Mouse (Mus musculus): ENCODE data around the gene Pkd1. TPM values are rescaled to one million over a fixed set of nuclear protein-coding genes. Genes with fewer than 3 reads are reported as not detected.

The Pkd1 gene
- polyA plus RNA-seq, 1 experiment from 2014 or later: 20.5 TPM

GRCm38 (mm10) chr17:24558600-24559099 is 9.0 kb downstream of the Pkd1 start:
- H3K9me3 ChIP-seq (replicated peaks): no peaks in the 10 kb centered on the region
- 26% methylated on average over 4 of the region's 4 CpGs for WGBS
- peaks cover 26% of the 10 kb centered on the region for H3K4me1 ChIP-seq
- H3K27ac ChIP-seq: peak overlapping the region; percentile 88
- ATAC-seq (ENCODE audit: low FRiP score): peak; percentile 62; the same call in 1 of the 2 replicates
- H3K9ac ChIP-seq: no peak overlapping the region
- no peak overlapping the region for H3K4me3 ChIP-seq
- no peaks in the 10 kb centered on the region for H3K27me3 ChIP-seq
- no peak overlapping the region; the same call in 1 of the 2 replicates for H3K4me2 ChIP-seq (replicated peaks)
- no peaks in the 10 kb centered on the region for H3K36me3 ChIP-seq

DNA sequence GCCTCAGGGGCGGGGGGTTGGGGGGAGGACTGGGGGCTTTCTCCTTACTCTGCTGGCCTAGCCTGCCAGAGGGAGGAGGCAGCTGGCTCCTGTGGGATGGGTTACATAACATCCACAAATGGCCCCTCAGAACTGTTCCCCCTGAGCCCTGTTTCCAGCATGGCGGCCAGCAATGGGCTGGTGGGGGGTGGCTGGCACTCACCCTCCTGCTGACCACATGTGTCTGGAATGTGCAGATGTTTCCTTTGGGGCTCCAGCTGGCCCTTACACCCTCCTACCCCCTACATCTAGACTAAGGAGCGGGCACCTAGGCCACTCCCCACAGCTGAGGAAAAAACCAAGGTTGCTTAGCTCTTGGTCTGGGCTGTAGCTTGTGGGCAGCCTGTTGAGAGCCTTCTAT is 9.5 kb downstream of the Pkd1 start:
- no peak overlapping the region for H3K9ac ChIP-seq
- H3K4me2 ChIP-seq (replicated peaks): no peak overlapping the region; the same call in 1 of the 2 replicates
- peaks cover 26% of the 10 kb centered on the region for H3K4me1 ChIP-seq
- no peaks in the 10 kb centered on the region for H3K9me3 ChIP-seq (replicated peaks)
- no peak overlapping the region for H3K4me3 ChIP-seq
- no peaks in the 10 kb centered on the region for H3K36me3 ChIP-seq
- peak; percentile 38; the same call in 1 of the 2 replicates for ATAC-seq (ENCODE audit: low FRiP score)
- no peaks in the 10 kb centered on the region for H3K27me3 ChIP-seq
- 55% methylated on average over 3 of the region's 3 CpGs for WGBS
- peak overlapping the region; percentile 88 for H3K27ac ChIP-seq

DNA sequence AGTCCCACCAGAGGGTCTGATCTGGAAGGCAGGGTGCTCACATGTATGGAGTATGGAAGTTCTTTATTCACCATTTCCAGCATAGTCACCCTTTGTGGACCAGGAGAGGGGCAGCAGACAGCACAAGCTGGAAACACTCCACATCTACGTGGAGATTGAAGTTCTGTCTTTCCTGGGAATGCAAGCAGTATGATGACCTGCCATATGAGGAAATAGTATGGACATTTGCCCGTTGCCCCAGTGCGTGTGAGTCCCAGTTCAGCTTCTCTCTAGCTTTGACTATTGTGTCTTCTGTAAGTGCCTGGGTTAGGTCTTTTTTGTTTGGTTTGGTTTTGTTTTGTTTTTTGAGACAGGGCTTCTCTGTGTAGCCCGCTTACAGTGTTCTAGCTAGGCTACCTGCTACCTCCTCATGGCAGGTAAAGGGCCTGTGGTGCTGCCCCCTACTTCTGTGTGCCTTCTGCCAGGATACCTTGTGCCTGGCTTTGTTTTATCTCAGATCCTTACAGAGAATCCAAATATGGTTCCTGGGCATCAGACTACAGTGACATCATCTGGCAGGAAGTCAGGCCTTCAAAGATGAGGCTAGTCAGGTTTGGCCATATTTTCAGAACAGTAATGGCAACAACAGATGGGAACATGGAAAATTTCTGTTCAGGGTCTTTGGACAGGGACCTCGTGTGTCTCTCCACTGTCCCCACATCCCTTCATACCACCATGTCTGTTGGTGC is 10.8 kb downstream of the Pkd1 start:
- H3K27ac ChIP-seq: no peak overlapping the region
- H3K4me1 ChIP-seq: peaks cover 26% of the 10 kb centered on the region
- no peak overlapping the region for H3K9ac ChIP-seq
- H3K36me3 ChIP-seq: peaks cover 9% of the 10 kb centered on the region
- ATAC-seq (ENCODE audit: low FRiP score): no peak
- no peaks in the 10 kb centered on the region for H3K27me3 ChIP-seq
- WGBS: 90% methylated on average over 5 of the region's 5 CpGs
- H3K4me3 ChIP-seq: no peak overlapping the region
- no peaks in the 10 kb centered on the region for H3K9me3 ChIP-seq (replicated peaks)
- H3K4me2 ChIP-seq (replicated peaks): no peak overlapping the region

GRCm38 (mm10) chr17:24561592-24561991 is 12.0 kb downstream of the Pkd1 start:
- Histone ChIP-seq H3K4me3 (no peak overlapping the region), H3K4me1 (peaks cover 26% of the 10 kb centered on the region), H3K9ac (no peak overlapping the region), H3K9me3 (replicated peaks) (no peaks in the 10 kb centered on the region), H3K4me2 (replicated peaks) (no peak overlapping the region), H3K27ac (no peak overlapping the region), H3K27me3 (no peaks in the 10 kb centered on the region), H3K36me3 (peaks cover 21% of the 10 kb centered on the region)
- no peak for ATAC-seq (ENCODE audit: low FRiP score)
- 90% methylated on average over 2 of the region's 2 CpGs for WGBS

DNA sequence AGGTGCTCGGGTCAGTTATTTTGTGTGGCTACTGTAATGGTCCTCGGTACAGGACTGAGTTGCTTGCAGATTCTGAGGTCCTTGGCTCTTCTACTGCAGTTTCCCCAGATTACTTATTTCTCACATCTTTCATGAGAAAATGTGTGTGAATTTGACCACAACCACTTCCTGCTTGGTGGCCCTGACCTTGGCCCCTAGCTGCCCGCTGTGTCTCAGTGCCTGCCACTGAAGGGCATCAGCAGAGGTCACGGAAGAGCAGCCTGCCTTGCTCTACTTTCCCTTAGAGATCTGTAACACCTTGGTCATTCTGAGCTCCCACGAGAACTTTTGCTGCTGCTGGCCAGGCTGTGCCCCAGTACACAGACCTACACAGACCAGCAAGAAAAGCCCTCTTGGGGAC is 14.0 kb downstream of the Pkd1 start:
- H3K27ac ChIP-seq: no peak overlapping the region
- peaks cover 14% of the 10 kb centered on the region for H3K4me1 ChIP-seq
- no peak overlapping the region for H3K4me3 ChIP-seq
- H3K27me3 ChIP-seq: no peaks in the 10 kb centered on the region
- WGBS: 83% methylated on average over 5 of the region's 5 CpGs
- H3K9ac ChIP-seq: no peak overlapping the region
- peaks cover 35% of the 10 kb centered on the region for H3K36me3 ChIP-seq
- ATAC-seq (ENCODE audit: low FRiP score): no peak
- H3K9me3 ChIP-seq (replicated peaks): no peaks in the 10 kb centered on the region
- no peak overlapping the region for H3K4me2 ChIP-seq (replicated peaks)

DNA sequence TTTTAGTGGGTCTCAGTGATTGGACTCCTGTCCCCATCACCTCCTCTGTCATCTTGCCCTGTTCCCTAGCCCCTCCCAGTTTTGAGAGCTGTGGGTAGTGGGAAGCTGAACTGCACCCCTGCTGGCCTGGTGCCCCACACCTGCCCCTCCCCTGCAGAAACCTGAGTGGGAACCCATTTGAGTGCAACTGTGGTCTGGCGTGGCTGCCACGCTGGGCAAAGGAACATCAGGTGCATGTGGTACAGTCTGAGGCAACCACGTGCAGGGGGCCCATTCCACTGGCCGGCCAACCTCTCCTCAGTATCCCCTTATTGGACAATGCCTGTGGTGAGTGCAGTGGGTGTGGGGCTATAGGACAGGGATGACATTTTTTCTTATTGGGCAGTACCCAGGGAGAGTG is 14.8 kb downstream of the Pkd1 start:
- Histone ChIP-seq H3K9me3 (replicated peaks) (no peaks in the 10 kb centered on the region), H3K27me3 (no peaks in the 10 kb centered on the region), H3K27ac (no peak overlapping the region), H3K9ac (no peak overlapping the region), H3K4me2 (replicated peaks) (no peak overlapping the region), H3K4me1 (peaks cover 7% of the 10 kb centered on the region), H3K4me3 (no peak overlapping the region), H3K36me3 (peaks cover 43% of the 10 kb centered on the region)
- 93% methylated on average over 4 of the region's 4 CpGs for WGBS
- ATAC-seq (ENCODE audit: low FRiP score): no peak

DNA sequence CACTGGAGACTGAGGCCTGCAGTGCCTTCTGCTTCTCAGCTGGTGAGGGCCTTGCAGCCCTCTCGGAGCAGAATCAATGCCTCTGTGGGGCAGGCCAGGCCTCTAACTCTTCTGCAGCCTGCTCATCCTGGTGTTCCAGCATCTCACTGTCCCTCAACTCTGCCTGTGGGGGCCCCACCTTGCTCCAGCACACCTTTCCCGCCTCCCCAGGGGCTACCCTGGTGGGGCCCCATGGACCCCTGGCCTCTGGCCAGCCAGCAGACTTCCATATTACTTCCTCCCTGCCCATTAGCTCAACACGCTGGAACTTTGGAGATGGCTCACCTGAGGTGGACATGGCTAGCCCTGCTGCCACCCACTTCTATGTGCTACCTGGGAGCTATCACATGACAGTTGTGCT is 15.5 kb downstream of the Pkd1 start:
- H3K27ac ChIP-seq: no peak overlapping the region
- peaks cover 50% of the 10 kb centered on the region for H3K36me3 ChIP-seq
- no peak overlapping the region for H3K9ac ChIP-seq
- no peak overlapping the region for H3K4me2 ChIP-seq (replicated peaks)
- H3K4me3 ChIP-seq: no peak overlapping the region
- peaks cover 5% of the 10 kb centered on the region for H3K4me1 ChIP-seq
- no peaks in the 10 kb centered on the region for H3K27me3 ChIP-seq
- no peaks in the 10 kb centered on the region for H3K9me3 ChIP-seq (replicated peaks)
- ATAC-seq (ENCODE audit: low FRiP score): no peak
- WGBS: 91% methylated on average over 3 of the region's 3 CpGs

GRCm38 (mm10) chr17:24565792-24566191 is 16.2 kb downstream of the Pkd1 start:
- Histone ChIP-seq H3K36me3 (peaks cover 57% of the 10 kb centered on the region), H3K9me3 (replicated peaks) (no peaks in the 10 kb centered on the region), H3K9ac (no peak overlapping the region), H3K27ac (no peak overlapping the region), H3K4me1 (peaks cover 5% of the 10 kb centered on the region), H3K4me3 (no peak overlapping the region), H3K27me3 (no peaks in the 10 kb centered on the region), H3K4me2 (replicated peaks) (no peak overlapping the region)
- ATAC-seq (ENCODE audit: low FRiP score): no peak
- WGBS: 71% methylated on average over 3 of the region's 3 CpGs

DNA sequence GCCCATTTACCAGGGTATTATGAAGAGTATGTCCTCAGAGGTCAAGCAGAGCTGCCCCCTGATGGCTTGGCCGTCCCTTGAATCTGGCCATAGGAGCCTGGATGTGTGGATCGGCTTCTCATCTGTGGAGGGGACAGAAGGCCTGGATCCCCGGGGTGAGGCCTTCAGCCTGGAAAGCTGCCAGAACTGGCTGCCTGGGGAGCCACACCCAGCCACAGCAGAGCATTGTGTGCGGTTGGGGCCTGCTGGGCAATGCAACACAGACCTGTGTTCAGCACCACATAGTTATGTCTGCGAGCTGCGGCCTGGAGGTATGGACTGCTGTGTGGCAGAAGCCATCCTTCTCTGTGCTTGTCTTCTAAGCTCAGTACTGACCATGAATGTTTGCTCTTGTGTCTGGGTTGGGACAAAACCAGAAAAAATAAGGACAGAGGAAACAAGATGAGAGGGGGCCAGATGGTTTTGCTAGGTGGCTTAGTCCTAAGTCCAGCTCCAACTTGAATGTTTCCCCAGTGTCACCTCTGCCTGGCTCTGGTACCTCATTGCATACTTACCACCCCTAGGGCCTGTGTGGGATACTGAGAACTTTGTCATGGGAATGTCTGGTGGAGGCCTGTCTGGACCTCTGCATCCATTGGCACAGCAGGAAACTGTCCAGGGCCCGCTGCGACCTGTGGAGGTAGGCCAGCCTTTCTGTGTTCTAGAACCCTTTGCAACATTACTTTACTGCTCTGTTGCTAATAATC is 17.6 kb downstream of the Pkd1 start:
- H3K9ac ChIP-seq: 0 out of 2 replicates have a peak overlapping the region, but pooled peaks have one; percentile 27
- H3K27me3 ChIP-seq: no peaks in the 10 kb centered on the region
- WGBS: 80% methylated on average over 8 of the region's 8 CpGs
- H3K36me3 ChIP-seq: peaks cover 69% of the 10 kb centered on the region
- H3K4me3 ChIP-seq: no peak overlapping the region
- no peaks in the 10 kb centered on the region for H3K9me3 ChIP-seq (replicated peaks)
- ATAC-seq (ENCODE audit: low FRiP score): no peak
- H3K27ac ChIP-seq: peak overlapping the region; percentile 18; the same call in 1 of the 2 replicates
- H3K4me1 ChIP-seq: peaks cover 5% of the 10 kb centered on the region
- H3K4me2 ChIP-seq (replicated peaks): no peak overlapping the region

DNA sequence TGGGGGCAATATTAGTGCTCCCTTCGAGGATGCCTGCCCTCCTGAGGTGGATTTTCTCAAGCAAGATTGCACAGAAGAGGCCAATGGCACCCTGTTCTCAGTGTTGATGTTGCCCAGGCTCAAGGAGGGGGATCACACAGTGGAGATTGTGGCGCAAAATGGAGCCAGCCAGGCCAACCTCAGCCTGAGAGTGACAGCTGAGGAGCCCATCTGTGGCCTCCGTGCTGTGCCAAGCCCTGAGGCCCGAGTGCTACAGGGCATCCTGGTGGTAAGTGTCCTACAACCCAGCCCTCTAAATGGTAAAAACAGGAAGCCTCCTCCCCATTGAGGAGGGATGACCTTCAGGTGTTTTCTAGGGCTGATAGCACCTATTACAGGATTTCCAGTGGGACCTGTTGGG is 20.2 kb downstream of the Pkd1 start:
- Histone ChIP-seq H3K36me3 (peaks cover 91% of the 10 kb centered on the region), H3K4me1 (peaks cover 5% of the 10 kb centered on the region), H3K4me2 (replicated peaks) (no peak overlapping the region), H3K9ac (no peak overlapping the region), H3K9me3 (replicated peaks) (no peaks in the 10 kb centered on the region), H3K27ac (no peak overlapping the region), H3K27me3 (no peaks in the 10 kb centered on the region), H3K4me3 (no peak overlapping the region)
- WGBS: 93% methylated on average over 4 of the region's 4 CpGs
- ATAC-seq (ENCODE audit: low FRiP score): no peak

- no peak for ATAC-seq (ENCODE audit: low FRiP score)
- 94% methylated on average over 12 of the region's 12 CpGs for WGBS
- peaks cover 88% of the 10 kb centered on the region for H3K36me3 ChIP-seq
Measured at GRCm38 (mm10) chr17:24572651-24573245, 23.1 kb downstream of the Pkd1 start.

DNA sequence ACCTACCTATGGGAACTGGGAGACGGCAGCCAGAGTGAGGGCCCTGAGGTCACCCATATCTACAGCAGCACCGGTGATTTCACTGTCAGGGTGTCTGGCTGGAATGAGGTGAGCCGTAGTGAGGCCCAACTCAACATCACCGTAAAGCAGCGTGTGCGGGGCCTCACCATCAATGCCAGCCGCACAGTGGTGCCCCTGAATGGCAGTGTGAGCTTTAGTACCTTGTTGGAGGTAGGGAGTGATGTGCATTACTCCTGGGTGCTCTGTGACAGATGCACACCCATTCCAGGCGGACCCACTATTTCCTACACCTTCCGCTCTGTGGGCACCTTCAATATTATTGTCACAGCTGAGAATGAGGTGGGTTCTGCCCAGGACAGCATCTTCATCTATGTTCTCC is 24.2 kb downstream of the Pkd1 start:
- WGBS: 95% methylated on average over 9 of the region's 9 CpGs
- Histone ChIP-seq H3K27me3 (no peaks in the 10 kb centered on the region), H3K4me3 (no peak overlapping the region), H3K4me2 (replicated peaks) (no peak overlapping the region), H3K9ac (no peak overlapping the region), H3K9me3 (replicated peaks) (no peaks in the 10 kb centered on the region), H3K4me1 (no peaks in the 10 kb centered on the region), H3K36me3 (peaks cover 90% of the 10 kb centered on the region), H3K27ac (no peak overlapping the region)
- ATAC-seq (ENCODE audit: low FRiP score): no peak

More at GRCm38 (mm10) chr17:24572651-24573245, 23.1 kb downstream of the Pkd1 start:
- Histone ChIP-seq H3K27ac (no peak overlapping the region), H3K9me3 (replicated peaks) (no peaks in the 10 kb centered on the region), H3K27me3 (no peaks in the 10 kb centered on the region), H3K4me1 (no peaks in the 10 kb centered on the region), H3K4me2 (replicated peaks) (no peak overlapping the region), H3K9ac (no peak overlapping the region), H3K4me3 (no peak overlapping the region)

All from hindbrain, embryonic 12.5 days (tissue).